Mouse (Mus musculus) CD4-positive, CD25-positive, alpha-beta regulatory T cell, adult 9 weeks (primary cell): ENCODE measurements around the gene Supt7l. TPM values are rescaled to one million over a fixed set of nuclear protein-coding genes. Genes with fewer than 3 reads are reported as not detected.

Source experiments
- polyA plus RNA-seq: library from polyadenylated mRNA; unstranded; fragments of 100-300 nt; shearing (Covaris generic); gene quantifications from one replicate; pipeline ENCODE4 v1.2.1, GENCODE M21; 2017

Supt7l gene
- 24.6 TPM for polyA plus RNA-seq

GRCm38 (mm10) chr5:31527707-31528106 lies at the start of gene Supt7l:
TSS of gene Supt7l (minus strand) at chr5:31527807.

GRCm38 (mm10) chr5:31526354-31527116 lies 1.1 kb downstream of the Supt7l start, which contains the start of gene Slc4a1ap:
TSS of gene Slc4a1ap (plus strand) at chr5:31526995.

GRCm38 (mm10) chr5:31494513-31495297 lies 32.9 kb downstream of the Supt7l start, which contains the start of gene Gpn1:
TSS of gene Gpn1 (plus strand) at chr5:31494741.

GRCm38 (mm10) chr5:31485440-31485839 lies 42.2 kb downstream of the Supt7l start, which contains the start of gene 4930548H24Rik:
TSS of gene 4930548H24Rik (plus strand) at chr5:31485740.

Other genes with a start within 250 kb of the Supt7l start
- gene Ift172, start 236.7 kb downstream of the Supt7l start, polyA plus RNA-seq = 10.2 TPM
- not detected for gene Fndc4, start 231.7 kb downstream of the Supt7l start, polyA plus RNA-seq
- not detected for gene Gckr, start 230.4 kb downstream of the Supt7l start, polyA plus RNA-seq
- 59.6 TPM for gene Zfp512, start 75.4 kb downstream of the Supt7l start, polyA plus RNA-seq
- not detected for gene 4930548H24Rik, start 42.1 kb downstream of the Supt7l start, polyA plus RNA-seq
- gene Gpn1, start 33.1 kb downstream of the Supt7l start, polyA plus RNA-seq = 45.2 TPM
- 48.0 TPM for gene Slc4a1ap, start 812 bp downstream of the Supt7l start, polyA plus RNA-seq
- gene Mrpl33, start 69.1 kb upstream of the Supt7l start, polyA plus RNA-seq = 243 TPM
- 25.3 TPM for gene Rbks, start 169.8 kb upstream of the Supt7l start, polyA plus RNA-seq
- gene Babam2, start 169.9 kb upstream of the Supt7l start, polyA plus RNA-seq = 51.2 TPM